Mouse (Mus musculus): ENCODE results near the gene Gm4131.

- TF ChIP-seq FOSL1 (IDR thresholded peaks at IDR 0.05; ENCODE audit: insufficient read depth, low read length, poor library complexity, severe bottlenecking) (no peak), CTCF (IDR thresholded peaks at IDR 0.05; ENCODE audit: control insufficient read depth, insufficient read depth, insufficient read length) (no peak), MYOG (IDR thresholded peaks at IDR 0.05; ENCODE audit: control insufficient read depth, extremely low read depth, insufficient read length) (no peak), USF1 (IDR thresholded peaks at IDR 0.05; ENCODE audit: low read depth) (no peak)
Observed at GRCm38 (mm10) chr14:62453276-62453675, 113.4 kb downstream of the Gm4131 start.
